8 mouse cellular contexts compared by ENCODE assay signal in genomic region chr6:128760016-128760415, GRCm38 (mm10). TPM values are rescaled to one million over a fixed set of nuclear protein-coding genes. Genes with fewer than 3 reads are reported as not detected.
DNase-seq lines count a peak whose midpoint lies in the region; ATAC-seq and TF ChIP-seq lines count a peak whose summit lies in the region.
"Not testable (repeated sequence)": the region's sequence is repeated elsewhere in the genome, so short reads cannot be mapped to it uniquely, and the experiment has no call there.

No protein-coding gene starts in this region.

- peak overlapping the region; percentile 71 for H3K9ac ChIP-seq in hindbrain, postnatal 0 days (replicated peaks; ENCODE audit: low read length)

- H3K4me2 ChIP-seq in hindbrain, postnatal 0 days (ENCODE audit: low read depth, low read length) = peak overlapping the region; percentile 46

- TF ChIP-seq CTCF in gastrocnemius, adult 2 months (IDR thresholded peaks at IDR 0.05); hindbrain, postnatal 0 days (IDR thresholded peaks at IDR 0.05; ENCODE audit: low read depth); left cerebral cortex, adult 2 months (IDR thresholded peaks at IDR 0.05): not testable (repeated sequence)

- peak; percentile 89 for DNase-seq in gastrocnemius, adult 2 months
- peak; percentile 87 for DNase-seq in hindbrain, postnatal 0 days (ENCODE audit: low spot score)
- peak; percentile 93 to 96 for DNase-seq in left cerebral cortex, adult 2 months (ENCODE audit: extremely low spot score in 1 of 2, low spot score in 2 of 2)
- DNase-seq in retina, postnatal 7 days (ENCODE audit: low read depth, low spot score) = peak; percentile 81
- peak; percentile 97 for DNase-seq in urinary bladder, adult 2 months (ENCODE audit: low spot score)

- under 1% methylated on average over 22 of the region's 22 CpGs for WGBS in hindbrain, postnatal 0 days
- WGBS in macrophage (ENCODE audit: missing documents) = 1% methylated on average over 19 of the region's 22 CpGs

- H3K4me3 ChIP-seq in gastrocnemius, adult 2 months = peak overlapping the region; percentile 89
- H3K4me3 ChIP-seq in hindbrain, postnatal 0 days (ENCODE audit: low read length) = peak overlapping the region; percentile 64
- H3K4me3 ChIP-seq in left cerebral cortex, adult 2 months = peak overlapping the region; percentile 76
- peak overlapping the region; percentile 90 for H3K4me3 ChIP-seq in macrophage (ENCODE audit: inconsistent target)

- peak; percentile 40 for ATAC-seq in activated CD4-positive, CD25-positive, alpha-beta regulatory T cell, adult 4 months
- ATAC-seq in common myeloid progenitor, adult 5-6 weeks (replicated peaks; ENCODE audit: low read depth, poor library complexity, severe bottlenecking) = peak; percentile 38
- ATAC-seq in hindbrain, postnatal 0 days = peak; percentile 46

- not testable (repeated sequence) for H3K9me3 ChIP-seq in hindbrain, postnatal 0 days (ENCODE audit: low read length)

- not testable (repeated sequence) for H3K79me2 ChIP-seq in macrophage (ENCODE audit: inconsistent target)

- H3K27ac ChIP-seq in gastrocnemius, adult 2 months = peak overlapping the region; percentile 90
- peak overlapping the region; percentile 94 for H3K27ac ChIP-seq in hindbrain, postnatal 0 days
- peak overlapping the region; percentile 94 for H3K27ac ChIP-seq in left cerebral cortex, adult 2 months
- H3K27ac ChIP-seq in macrophage = peak overlapping the region; percentile 52

- not testable (repeated sequence) for H3K4me1 ChIP-seq in hindbrain, postnatal 0 days (ENCODE audit: insufficient read depth, low read length)

- intact Hi-C loops in gastrocnemius, adult 2 months (cut with DNase I) = loop anchor here (1.0 to 5.0 kb wide), 2 partner anchors 78 to 772 kb away; partner anchors contain the start of gene Gabarapl1
- intact Hi-C loops in left cerebral cortex, adult 2 months (cut with DNase I) = loop anchor here (1.0 to 5.0 kb wide), 2 partner anchors 39 to 772 kb away; partner anchors contain the start of gene Gabarapl1

- H3K36me3 ChIP-seq in hindbrain, postnatal 0 days (ENCODE audit: insufficient read depth, low read length); macrophage (ENCODE audit: inconsistent target): not testable (repeated sequence)

- H3K27me3 ChIP-seq in hindbrain, postnatal 0 days (ENCODE audit: insufficient read depth, low read length) = not testable (repeated sequence)

RNA-seq across cellular contexts. Expression of gene Klrb1c, which starts 29.0 kb away (rescaled TPM):
- polyA plus RNA-seq in activated CD4-positive, CD25-positive, alpha-beta regulatory T cell, adult 4 months (2017; shearing (Covaris generic)) = 1 to 10 TPM; 1.5 to 3.8 TPM
- 0.44 and 0.59 TPM in 2 replicates for total RNA-seq in common myeloid progenitor, adult 5-6 weeks (2017)
- total RNA-seq in gastrocnemius, adult 2 months (2021) = not detected
- 0.10 TPM in 1 of 2 replicates, not detected in the other for total RNA-seq in hindbrain, postnatal 0 days (2014; rRNA removed)
- 0.13 and 0.14 TPM in 2 replicates for polyA plus RNA-seq in hindbrain, postnatal 0 days (2015; fragmentation: Nextera tagmentation; extraction: Ambion mirVana)
- not detected for total RNA-seq in left cerebral cortex, adult 2 months (2021)
- total RNA-seq in macrophage (2018; cell fraction: chromatin; rRNA removed) = not detected
- total RNA-seq in macrophage (2018; cell fraction: cytosol; rRNA removed) = not detected
- not detected for total RNA-seq in macrophage (2018; cell fraction: nucleus; rRNA removed)
- 0.22 TPM in 1 of 3 replicates, not detected in the others for polyA plus RNA-seq in macrophage (2018)
- polyA plus RNA-seq in urinary bladder, adult 2 months (2012; rRNA removed) = 1.1 TPM in 2 replicates

RNA-seq across cellular contexts. Expression of gene Klrb1, which starts 37.2 kb away (rescaled TPM):
- polyA plus RNA-seq in activated CD4-positive, CD25-positive, alpha-beta regulatory T cell, adult 4 months (2017; shearing (Covaris generic)) = not detected
- not detected in 2 replicates for total RNA-seq in common myeloid progenitor, adult 5-6 weeks (2017)
- not detected for total RNA-seq in gastrocnemius, adult 2 months (2021)
- total RNA-seq in hindbrain, postnatal 0 days (2014; rRNA removed) = 0.31 and 1.9 TPM in 2 replicates
- 1.1 and 1.2 TPM in 2 replicates for polyA plus RNA-seq in hindbrain, postnatal 0 days (2015; fragmentation: Nextera tagmentation; extraction: Ambion mirVana)
- not detected for total RNA-seq in left cerebral cortex, adult 2 months (2021)
- total RNA-seq in macrophage (2018; cell fraction: chromatin; rRNA removed) = not detected
- not detected for total RNA-seq in macrophage (2018; cell fraction: cytosol; rRNA removed)
- total RNA-seq in macrophage (2018; cell fraction: nucleus; rRNA removed) = not detected
- polyA plus RNA-seq in macrophage (2018) = not detected in 3 replicates
- not detected in 2 replicates for polyA plus RNA-seq in urinary bladder, adult 2 months (2012; rRNA removed)

Comparison
In these comparisons a context has a peak if more than half of its experiments do, and no peak if none do; other contexts are left out.
1. Peak in every context shown above with its lines: DNase-seq, ATAC-seq, H3K4me3 ChIP-seq and H3K27ac ChIP-seq.